Mouse (Mus musculus) MEL (cell line): ENCODE data around the gene Ap1s3.

Experiments
- CTCF ChIP-seq, 3 experiments: IDR thresholded peaks in 2 of 3; conservative IDR thresholded peaks in 1 of 3; 2 replicates each; pipeline ENCODE4 v1.5.1; 2011 to 2012; ENCODE audit warnings: low read length in 3 of 3, low read depth in 2 of 3, mild to moderate bottlenecking in 2 of 3, improper control_type of control experiment in 1 of 3, inconsistent platforms in 1 of 3, mixed read lengths in 1 of 3, moderate library complexity in 1 of 3; ENCODE audit not compliant: control insufficient read depth in 1 of 3, insufficient read depth in 1 of 3, poor library complexity in 1 of 3, severe bottlenecking in 1 of 3
- MXI1 ChIP-seq: IDR thresholded peaks from 2 replicates; pipeline ENCODE4 v1.6.1; 2011; ENCODE audit warnings: mild to moderate bottlenecking, low read depth, low read length, improper control_type of control experiment
- POLR2AphosphoS5 ChIP-seq: IDR thresholded peaks from 2 replicates; pipeline ENCODE4 v1.6.1; 2012; ENCODE audit warnings: low read depth, borderline replicate concordance, mild to moderate bottlenecking, inconsistent platforms, low read length, moderate library complexity, mixed read lengths
- ZC3H11A ChIP-seq: IDR thresholded peaks from 2 replicates; pipeline ENCODE4 v1.6.1; 2012; ENCODE audit warnings: low read depth, mild to moderate bottlenecking, inconsistent platforms, low read length, improper control_type of control experiment
- ZNF384 ChIP-seq: IDR thresholded peaks from 2 replicates; pipeline ENCODE4 v1.6.1; 2012; ENCODE audit warnings: low read depth, mild to moderate bottlenecking, inconsistent platforms, low read length, improper control_type of control experiment

DNA sequence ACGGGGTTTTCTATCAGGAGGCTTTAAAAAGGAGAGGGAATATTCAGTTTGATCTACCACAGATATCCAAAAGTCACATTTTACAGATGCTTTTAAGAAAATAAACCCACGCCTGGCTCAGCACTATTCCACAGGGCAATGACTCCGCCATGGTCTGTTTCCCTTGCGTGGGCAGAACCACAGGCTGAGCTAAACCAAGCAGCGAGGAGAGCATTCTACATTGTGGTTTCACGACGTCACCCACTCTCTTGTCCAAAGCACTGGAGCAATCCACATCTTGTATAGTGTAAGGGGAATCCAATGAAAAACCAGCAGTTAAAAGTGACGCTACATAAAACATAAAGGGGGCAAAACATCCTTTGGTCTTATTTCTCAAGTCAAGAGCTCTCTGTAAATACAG lies 31.7 kb upstream of the Ap1s3 start:
- TF ChIP-seq CTCF (IDR thresholded peaks at IDR 0.05 in 2 of 3, conservative IDR thresholded peaks at IDR 0.05 in 1 of 3; ENCODE audit: control insufficient read depth in 1 of 3, insufficient read depth in 1 of 3, low read depth in 2 of 3, low read length in 3 of 3, poor library complexity in 1 of 3, severe bottlenecking in 1 of 3) (no peak), POLR2AphosphoS5 (no peak), ZC3H11A (no peak), ZNF384 (no peak), MXI1 (no peak)
